Mouse (Mus musculus) heart, postnatal 14 days (tissue): Measurements from ENCODE around the gene Erc2. TPM values are rescaled to one million over a fixed set of nuclear protein-coding genes. Genes with fewer than 3 reads are reported as not detected.
A peak's percentile ranks its signal among the peaks of the same experiment; 100 is the strongest.

Experiments
- DNase-seq, 2 experiments: peaks; one replicate each; pipeline ENCODE4 v3.0.0; 2021 to 2022
- intact Hi-C: fragments of 180-260 bp; cut with DNase I; formaldehyde crosslinking; loops from one replicate; pipeline ENCODE4 v1.15.1; 2025
- total RNA-seq, 2 experiments: library from RNA; stranded (reverse); gene quantifications; 2 replicates each; pipeline ENCODE4 v1.2.3; 2021

The Erc2 gene
- total RNA-seq, 2 experiments from 2014 or later = 0.54 to 1.6 TPM

DNA sequence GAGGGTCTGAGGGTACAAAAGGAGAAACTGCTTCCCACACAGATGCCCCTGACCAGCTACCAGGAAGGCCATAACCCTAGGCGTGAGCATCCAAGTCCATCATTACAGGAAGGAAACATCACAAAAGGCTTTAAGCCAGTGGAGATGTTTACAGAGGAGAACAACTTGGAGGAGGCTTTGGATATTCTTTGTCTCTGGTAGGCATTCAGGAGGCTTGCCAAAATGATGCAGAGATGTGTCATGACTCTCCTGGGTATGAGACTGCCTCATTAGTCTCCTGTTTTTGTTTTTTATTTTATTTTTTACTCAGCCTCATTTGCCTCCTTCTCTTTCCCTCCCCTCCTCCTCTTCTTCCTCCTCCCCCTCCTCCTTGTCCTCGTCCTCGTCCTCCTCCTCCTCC is 528.7 kb downstream of the Erc2 start:
- DNase-seq = no peak
- intact Hi-C loops = no loop called here

DNA sequence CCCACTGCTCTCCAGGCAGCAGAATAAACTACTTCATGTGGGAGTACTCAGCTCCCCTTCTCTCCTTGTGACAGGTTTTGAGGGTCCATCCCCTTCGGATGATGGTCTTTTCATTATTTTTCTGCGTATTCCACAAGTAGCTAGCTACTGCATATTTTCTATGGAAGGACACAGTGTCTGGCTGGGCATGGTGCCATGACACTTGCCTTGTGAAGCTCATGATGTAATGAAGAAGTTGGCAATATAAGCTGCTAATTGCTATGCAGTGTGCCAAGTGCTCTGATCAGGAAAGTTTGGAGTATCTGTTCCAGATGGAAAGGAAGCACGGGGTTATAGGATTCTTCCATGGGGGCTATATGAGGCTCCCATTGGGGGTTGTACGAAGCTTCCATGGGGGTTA is 533.5 kb downstream of the Erc2 start:
- DNase-seq = peak; percentile 11 to 26
- intact Hi-C loops = no loop called here

DNA sequence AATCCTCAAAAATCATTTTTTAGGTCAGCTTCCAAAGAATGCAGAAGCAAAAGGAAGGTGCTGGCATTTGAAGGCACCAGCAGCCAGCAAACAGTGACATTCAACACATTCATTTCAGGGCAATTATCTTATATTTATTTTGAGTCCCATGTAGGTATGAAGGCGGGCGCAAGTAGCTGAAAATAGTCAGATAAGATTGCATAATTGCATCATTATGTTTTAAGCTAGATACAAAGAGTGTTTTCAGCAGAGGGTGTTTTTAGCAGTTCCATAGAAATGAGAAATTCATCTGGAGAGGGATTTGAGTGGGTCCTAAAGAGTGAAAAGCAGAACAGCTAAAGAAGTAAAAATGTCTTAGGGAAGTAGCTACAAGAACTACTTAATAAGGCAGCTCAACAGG is 538.6 kb downstream of the Erc2 start:
- intact Hi-C loops = no loop called here
- DNase-seq = no peak

DNA sequence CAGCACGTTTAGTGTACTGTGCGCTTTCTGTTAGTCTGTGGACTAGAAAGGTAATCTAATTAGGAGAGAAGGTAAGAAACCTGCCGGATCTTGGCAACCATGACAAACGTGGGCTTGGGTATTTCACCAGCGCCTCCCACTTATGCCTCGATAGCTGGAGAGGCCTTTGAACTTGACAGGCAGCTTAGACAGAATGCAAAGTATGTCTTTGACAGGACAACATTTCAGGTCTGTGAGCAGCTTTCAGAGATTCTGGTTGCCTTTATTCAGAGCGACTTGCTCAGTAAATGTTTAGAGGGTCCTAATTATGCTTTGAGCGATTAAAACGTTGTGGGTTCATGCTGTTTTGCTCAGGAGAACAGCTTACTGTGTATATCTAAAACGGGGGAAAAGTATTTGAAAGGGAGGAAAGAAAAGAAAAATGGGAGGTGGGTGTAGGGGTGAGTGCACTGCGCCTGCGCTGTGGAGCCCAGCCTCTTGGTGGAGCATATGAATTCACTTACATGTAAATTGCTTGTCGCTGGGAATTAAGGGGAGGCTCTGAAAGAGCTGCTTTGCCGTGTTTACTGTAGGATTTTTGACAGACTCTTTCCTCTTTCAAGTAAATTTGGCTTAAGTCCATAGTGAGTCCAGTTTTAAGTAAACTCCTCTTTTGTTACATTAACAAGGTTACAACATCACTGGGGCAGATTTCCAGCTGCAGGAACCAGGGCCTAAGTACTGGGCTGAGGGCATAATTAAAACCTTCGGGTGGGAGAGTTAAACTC is 542.6 kb downstream of the Erc2 start:
- intact Hi-C loops = no loop called here
- DNase-seq = peak in 1 of 2 experiments; percentile 1

DNA sequence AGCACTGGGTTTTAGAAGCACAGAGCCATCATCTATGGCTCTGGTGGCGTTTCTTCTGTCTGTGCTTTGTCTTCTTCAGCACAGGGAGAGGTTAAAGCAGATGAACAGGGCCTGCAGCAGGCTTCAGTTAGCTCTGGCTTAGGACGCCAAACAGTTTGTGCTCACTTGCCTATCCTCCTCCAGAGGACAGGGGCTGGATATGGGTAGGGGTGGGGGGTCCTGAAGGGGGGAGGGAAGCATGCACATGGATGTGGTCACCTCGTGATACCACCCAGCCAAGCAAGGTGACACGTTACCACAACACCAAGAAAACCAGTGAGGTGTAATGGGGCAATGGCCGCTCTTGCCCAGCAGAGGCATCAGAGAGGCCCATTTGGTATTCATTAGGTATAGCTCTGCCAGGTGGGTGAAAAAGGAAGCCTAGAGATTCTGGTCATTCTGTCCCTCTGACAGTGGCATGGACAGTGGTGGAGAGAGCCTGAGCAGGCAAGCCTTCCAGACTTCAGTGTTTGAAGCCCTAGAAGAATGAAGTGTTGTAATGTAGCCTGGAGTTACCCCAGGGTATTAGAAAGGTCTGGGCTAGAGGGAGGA is 543.5 kb downstream of the Erc2 start:
- DNase-seq = no peak
- intact Hi-C loops = no loop called here

DNA sequence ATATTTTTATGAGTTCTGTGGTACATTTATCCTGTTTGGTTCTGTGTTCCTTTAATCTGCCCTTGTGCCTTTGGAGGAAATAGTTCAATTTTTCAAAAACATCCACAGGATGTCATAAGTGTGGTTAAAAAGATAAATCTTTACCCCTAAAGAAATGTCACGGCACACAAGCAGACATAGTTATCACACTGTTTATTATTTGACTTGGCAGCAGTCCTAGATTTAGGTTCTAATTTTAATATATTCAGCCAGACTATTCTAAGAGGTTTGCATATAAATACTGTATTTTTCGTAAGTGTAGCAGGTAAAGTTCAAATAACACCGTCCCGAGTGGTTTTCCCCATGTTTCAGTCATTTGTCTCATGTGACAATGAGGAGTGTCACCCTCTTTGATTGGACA is 548.5 kb downstream of the Erc2 start:
- intact Hi-C loops = no loop called here
- DNase-seq = no peak

DNA sequence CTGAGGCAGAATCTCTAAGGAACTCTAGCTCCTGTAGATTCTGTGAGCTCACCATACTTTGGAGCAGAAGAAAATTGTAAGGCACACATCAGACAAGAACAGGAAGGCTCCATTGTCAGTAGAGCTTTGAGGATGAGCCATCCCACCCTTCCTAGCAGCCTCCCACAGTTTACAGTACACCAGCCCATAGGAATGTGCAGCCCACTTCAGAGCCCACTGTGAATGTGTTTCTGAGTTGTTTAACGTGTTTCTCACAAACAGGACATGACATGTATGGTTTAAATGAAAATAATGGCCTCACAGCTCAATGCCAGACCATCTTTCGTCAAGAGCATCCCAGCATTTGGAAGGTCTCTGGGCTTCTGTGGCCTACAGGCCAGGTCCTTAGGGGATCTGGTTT is 549.1 kb downstream of the Erc2 start:
- no peak for DNase-seq
- intact Hi-C loops = no loop called here

DNA sequence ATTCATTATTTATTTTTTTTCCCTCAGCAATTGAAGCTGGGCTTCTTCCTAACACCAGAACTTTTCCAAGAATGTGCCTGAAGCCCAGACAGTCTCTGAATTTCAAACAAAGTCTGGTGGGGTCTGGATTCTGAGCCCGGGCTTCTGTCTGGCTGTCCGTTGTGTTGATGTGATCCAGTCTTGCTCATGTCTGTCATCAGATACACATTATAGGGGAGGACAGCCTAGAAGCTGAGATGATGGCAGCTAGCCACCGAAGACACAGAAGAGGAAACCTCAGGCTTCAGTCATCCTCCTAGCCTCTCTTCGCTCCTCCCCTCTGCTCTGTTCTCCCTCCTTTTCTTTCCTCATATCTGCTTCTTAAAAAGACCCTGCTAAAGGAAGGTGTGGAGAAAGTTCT is 551.5 kb downstream of the Erc2 start:
- no peak for DNase-seq
- intact Hi-C loops = no loop called here

DNA sequence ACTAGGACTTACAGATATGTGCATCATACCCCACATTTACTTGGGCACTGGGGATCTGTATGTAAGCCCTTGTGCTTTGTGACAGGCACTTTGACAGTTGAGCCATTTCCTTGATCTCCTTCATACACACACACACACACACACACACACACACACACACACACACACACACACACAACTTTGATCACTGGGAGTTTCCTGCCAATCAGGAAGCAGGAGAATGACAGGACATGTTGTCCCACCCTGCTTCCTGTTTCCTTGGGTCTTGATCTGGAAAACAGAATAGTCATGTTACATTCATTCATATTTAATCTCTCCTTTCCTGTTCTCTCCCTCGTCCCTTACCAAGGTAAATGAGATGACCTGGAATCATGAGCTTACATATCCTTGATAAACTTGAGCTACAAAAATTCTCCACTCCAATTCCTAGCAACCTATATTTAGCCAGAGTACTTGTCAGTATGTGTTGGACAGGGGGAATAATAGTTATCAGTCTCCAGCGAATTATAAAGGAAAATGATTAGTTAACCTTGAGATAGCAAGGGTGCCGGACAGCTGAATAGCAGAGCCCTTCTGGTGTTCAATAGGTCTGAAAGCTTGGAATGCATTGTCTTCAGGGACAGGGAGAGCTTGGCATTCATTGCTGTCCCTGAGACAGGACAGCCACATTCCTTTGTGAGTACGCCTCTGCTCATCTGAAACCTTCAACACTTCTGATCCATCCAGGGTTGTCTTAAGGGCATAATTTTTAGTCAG is 559.0 kb downstream of the Erc2 start:
- no peak for DNase-seq
- intact Hi-C loops = no loop called here

DNA sequence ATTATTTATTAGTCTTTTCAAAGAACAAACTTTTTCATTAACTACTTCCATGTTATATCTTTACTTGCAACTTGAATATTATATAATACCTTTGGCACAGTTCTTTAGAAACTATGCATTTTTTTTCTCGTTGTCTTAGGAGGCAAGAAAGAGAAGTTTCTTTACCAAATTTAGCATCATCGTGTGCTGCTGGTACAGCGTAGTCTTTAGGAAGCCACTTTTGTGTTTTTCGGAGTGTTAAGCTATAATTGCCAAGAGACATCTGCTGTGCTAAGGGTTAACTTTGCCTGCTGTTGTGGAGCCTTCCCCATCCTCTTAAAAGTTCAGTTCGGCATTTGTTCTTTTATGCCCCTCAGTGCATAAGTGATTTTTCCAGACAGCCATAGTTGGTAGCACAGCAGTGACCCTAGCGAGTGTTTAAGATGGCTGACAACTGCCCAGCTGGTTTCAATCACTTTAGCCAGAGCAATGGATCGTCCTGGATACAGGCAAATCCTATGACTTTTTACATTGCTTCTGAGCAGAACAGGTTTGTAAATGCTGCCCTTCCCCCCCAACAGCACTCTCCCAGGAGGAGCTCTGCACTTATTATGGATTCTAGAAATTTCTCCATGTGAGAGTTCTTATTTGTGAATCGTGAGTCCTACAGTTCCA is 570.6 kb downstream of the Erc2 start:
- no peak for DNase-seq
- intact Hi-C loops = no loop called here

DNA sequence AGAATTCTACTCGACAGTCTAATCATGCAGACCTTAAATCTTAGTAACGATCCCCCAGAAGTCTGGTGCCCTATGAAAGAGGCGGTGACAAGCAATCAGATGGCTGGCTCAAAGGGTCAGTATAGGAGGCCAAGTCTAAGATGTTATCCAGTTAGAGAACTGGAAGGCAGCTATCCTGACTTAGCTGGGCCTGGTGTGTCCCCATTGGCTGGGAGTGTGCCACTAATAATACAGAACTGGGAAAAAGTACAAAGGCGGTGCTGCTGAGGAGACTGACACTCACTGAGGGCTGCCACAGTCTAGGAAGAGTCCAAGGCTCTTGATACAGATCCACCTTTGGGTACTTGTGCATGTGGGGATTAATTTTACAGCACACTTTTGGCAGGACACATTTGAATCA is 581.6 kb downstream of the Erc2 start:
- intact Hi-C loops = no loop called here

DNA sequence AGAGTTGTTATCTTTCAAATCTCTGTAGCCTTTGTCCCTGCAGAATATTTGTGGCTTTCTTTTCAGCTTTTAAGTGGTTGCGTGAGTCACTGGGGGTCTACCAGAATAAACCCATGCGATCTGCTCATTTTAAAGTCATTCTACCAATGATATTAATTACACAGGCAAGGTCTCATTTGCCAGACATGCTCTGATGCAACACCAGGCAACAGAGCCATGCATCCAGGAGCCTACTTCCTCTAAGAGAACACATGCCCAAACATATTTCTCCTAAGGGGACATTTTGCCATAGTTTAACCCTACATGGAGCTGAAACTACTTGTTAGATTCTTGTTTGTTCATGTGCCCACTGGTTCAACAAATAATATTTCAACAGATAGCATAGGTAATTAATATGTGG is 584.1 kb downstream of the Erc2 start:
- intact Hi-C loops = no loop called here
- DNase-seq = no peak

More for the DNA sequence above, 581.6 kb downstream of the Erc2 start:
- peak in 1 of 2 experiments; percentile 5 for DNase-seq

DNA sequence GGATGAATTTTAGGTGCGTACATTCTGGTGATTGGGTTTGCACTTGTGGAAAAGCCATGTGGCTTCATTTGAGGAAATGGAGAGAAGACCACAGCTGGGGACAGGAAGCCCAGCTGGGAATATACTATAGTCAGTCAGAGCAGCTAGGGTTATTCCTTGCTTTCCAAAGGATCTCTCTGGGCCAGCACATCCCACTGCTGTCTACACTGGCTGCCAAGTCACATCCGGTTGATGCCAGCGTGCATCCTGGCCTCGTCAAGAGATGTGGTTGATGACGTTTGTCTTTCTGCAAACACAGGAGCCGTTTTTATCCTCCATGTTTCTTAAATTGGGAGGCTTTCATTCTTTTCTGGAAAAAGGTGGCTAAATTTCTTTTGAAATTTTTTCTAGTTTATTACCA is 603.3 kb downstream of the Erc2 start:
- no peak for DNase-seq
- intact Hi-C loops = no loop called here

DNA sequence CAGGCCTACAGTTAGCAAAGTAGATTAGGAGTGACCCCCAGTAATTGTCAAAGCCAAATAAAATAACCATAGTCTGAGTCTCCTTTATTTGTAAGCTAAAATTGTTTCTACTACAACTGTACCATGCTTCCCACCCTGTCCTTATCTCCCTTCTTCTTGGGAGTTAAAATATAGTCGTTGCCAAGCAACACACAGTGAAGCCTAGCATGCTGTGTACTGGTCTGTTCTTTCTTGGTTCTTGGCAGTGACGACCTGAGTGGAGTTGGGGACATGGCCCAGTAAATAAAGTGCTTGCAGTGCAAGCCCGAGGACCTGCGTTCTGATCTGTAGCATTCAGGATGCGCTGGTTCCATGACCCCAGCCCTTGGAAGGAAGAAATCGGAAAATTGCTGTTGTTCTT is 608.3 kb downstream of the Erc2 start:
- DNase-seq = no peak
- intact Hi-C loops = no loop called here

DNA sequence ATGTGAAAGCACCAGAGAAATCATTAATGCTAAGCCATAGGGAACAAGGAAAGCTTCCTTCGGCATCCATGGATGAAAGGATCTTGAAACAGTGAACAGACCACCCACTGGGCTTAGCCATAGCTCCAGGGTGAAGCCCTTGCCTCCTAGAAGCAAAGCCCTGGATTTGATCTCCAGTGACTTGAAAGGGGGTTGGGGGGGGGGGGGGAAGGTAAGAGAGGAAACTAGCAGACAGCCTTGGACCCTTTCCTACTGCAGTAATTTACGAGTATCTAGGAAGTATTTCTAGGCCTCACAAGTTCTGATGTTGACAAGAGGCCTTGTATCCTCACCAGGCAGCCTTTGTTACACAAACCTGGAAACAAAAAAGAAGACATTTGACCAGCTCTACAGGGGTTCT is 609.0 kb downstream of the Erc2 start:
- no peak for DNase-seq
- intact Hi-C loops = no loop called here

DNA sequence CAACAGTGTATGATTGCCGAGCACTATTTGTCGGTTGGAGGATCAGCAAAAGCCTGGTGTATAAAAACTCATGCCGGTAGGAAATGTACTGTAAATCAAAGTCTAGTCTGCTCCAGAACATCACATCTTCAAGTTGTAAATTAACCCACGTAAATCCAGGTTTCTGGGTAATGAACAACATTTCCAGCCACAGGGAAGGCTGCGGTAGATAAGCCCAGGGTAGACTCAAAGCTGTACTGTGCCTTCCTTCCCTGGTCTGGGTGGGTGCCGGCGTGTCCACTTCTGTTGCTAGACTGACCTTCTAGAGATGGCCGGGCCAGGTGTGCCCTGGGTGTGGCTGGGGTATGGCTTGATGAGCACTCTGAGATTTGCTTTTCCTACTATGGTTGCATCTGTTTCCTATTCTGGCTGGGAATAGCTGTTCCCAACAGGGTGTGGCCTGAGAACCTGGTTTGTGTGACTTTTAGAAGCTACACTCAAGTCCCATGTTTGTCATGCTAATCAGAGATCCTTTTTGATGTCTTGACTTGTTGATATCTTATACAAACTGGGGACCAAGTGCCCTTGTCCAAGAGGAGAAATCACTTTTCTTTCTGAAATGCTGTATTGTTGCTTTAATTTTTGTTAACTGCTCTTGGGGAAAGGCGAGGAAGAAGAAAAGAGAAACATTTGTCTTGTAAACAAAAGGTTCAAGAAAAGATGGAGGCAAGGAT is 616.3 kb downstream of the Erc2 start:
- DNase-seq = no peak
- intact Hi-C loops = no loop called here

DNA sequence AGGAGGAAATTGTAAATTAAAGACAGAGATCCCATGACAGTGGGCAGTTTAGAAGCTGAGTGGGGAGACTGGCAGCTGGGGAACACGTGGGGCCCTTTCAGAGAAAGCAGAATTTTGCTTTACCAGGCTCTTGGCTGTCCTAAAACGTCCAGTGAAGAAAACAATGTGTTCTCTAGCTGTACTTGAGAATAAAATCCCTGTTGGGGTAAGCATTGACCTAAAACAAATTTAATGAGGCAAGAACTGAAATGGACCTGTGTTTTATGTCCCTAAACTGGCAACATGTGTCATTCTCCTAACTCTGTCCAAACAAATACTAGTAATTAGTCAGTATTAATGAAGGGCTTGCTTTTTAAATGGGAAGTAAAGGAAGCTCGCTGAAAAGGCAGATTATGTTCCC is 617.9 kb downstream of the Erc2 start:
- no peak for DNase-seq
- intact Hi-C loops = no loop called here

DNA sequence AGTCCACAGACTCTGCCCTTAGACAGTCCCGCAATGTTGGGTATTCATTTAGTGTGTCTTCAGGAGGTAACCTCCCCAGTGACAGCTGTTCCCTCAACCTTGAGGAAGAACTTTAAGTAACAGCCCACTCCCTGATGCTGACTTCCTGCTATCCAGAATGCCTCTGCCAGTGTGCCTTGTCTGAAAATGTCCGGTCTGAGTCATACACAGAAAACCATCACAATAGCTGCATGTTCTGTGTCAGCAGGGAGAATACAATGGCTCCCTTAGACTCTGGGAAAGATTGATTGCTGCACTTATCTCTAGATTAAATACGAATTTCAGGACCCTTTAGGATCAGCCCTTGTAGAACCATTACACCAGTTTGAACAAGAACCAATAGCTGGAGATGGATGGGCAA is 620.5 kb downstream of the Erc2 start:
- intact Hi-C loops = no loop called here
- DNase-seq = no peak

DNA sequence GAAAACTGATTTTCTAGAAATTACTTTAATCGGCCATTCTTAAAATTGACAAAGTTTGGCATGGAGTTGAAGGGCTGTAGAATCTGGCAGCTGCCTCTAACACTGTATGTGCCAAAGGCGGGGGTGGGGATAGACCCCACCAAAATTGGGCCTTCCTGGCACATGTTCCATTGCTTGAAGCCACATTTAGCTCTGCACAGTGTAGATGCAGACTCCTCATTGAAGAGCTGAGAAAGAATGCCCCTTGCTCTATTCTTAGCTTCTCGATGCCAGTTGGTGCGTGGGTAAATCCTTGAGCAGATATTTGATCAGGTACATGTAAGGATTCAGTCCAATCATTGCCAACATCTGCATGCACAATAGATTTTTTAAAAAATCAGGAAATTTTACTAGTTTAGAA is 621.2 kb downstream of the Erc2 start:
- intact Hi-C loops = no loop called here
- no peak for DNase-seq

DNA sequence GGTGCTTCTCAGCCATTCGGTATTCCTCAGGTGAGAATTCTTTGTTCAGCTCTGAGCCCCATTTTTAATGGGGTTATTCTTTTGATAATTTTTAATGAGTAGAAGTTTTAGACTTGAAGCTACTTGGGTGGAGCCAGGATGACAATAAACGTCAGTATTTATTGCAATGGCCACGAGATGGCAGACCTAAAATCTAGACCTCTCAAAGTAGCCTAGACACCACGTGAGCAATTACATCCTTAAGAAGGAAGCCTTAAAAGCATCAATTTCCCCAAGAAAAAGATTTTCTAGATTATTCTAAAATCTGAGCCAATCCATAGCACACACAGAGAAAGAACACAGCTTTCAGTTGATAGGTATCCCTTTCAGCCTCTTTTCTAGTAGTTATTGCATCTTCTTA is 640.5 kb downstream of the Erc2 start:
- intact Hi-C loops = loop anchor here (2.0 kb wide), 1 partner anchor 244 kb away; no protein-coding TSS in a partner anchor
- no peak for DNase-seq

DNA sequence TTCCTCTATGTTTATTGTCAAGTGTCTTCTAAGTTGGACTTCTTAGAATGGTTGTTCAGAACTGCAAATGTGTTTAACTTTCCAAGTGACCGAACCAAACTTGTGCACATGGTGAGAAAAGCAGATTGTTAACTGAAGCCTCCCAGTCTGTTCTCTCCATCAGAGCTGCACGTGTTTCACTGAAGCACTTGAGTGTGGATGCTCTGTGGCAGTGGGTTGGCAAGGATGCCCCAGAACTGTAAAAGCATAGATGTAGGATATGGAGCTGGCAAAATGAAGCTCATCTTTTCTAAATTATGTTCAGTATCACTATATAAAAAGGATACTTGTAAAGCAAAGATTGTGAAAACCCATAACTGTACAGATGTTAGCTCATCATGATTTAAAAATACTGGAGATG is 645.1 kb downstream of the Erc2 start:
- DNase-seq = no peak
- intact Hi-C loops = no loop called here
